24 mouse cellular contexts compared by ENCODE assay signal in the genomic region with DNA sequence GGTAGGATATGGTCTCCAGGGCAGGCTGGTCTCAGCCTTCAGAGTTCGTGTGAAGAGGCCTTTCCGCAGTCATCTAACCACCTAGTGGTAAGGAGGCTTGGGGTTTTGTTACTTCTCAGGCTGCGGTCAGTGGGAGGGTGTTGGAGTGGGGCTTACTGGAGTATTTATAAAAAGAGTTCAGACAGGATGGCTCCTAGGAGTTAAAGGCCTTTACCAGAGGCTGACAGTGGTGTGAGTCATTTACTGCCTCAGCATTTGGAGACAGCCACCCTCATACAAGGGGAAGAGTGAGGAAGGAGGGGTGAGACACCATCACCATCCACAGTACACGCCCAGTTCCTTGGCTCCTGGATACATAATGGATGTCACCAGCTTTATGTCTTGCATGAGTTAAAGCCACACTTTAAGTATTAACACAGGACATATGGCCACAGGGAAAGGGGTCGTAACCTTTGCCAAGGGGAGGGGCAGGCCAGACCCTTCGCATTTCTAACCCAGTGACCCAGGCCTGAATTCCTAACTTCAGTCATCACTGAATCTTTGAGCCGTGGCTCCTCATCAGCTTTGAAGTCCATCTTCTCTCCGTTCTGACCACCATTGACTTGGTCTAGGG.
DNase-seq lines count a peak whose midpoint lies in the region; ATAC-seq and TF ChIP-seq lines count a peak whose summit lies in the region.
"Had no signal": no experiment of that assay in that cellular context is flagged by ENCODE, and none has a peak within 500 bp of the region (broad histone marks: within the 10 kb centered on the region; RNA-seq: fewer than 3 reads in every experiment).

No protein-coding gene starts in this region.

- no peaks in the 10 kb centered on the region for H3K27me3 ChIP-seq in kidney, postnatal 0 days (ENCODE audit: insufficient read depth, low read length)
- no peaks in the 10 kb centered on the region for H3K27me3 ChIP-seq in limb, embryonic 12.5 days
- H3K27me3 ChIP-seq: liver, embryonic 13.5 days had no signal

- ATAC-seq in kidney, postnatal 0 days (replicated peaks; ENCODE audit: low FRiP score, low read depth), result peak; percentile 59; the same call in 1 of the 2 replicates
- 0 out of 2 replicates have a peak, but pooled peaks have one; percentile 23 for ATAC-seq in limb, embryonic 12.5 days (ENCODE audit: insufficient number of reproducible peaks, insufficient read depth, low FRiP score, low TSS enrichment, low read depth)
- ATAC-seq: forebrain, postnatal 0 days; intestine, postnatal 0 days had no signal

- H3K4me1 ChIP-seq in kidney, postnatal 0 days (replicated peaks; ENCODE audit: insufficient read depth, low read length), result no peaks in the 10 kb centered on the region
- peaks cover 13% of the 10 kb centered on the region for H3K4me1 ChIP-seq in limb, embryonic 12.5 days (replicated peaks)
- H3K4me1 ChIP-seq: heart, embryonic 13.5 days had no signal

- no peak for DNase-seq in kidney, postnatal 0 days (ENCODE audit: low spot score)
- no peak for DNase-seq in kidney, postnatal 25 days
- DNase-seq in 416B (ENCODE audit: low read depth), result peak; percentile 97
- DNase-seq in embryo, embryonic 10.5 days (ENCODE audit: low spot score), result peak; percentile 69
- DNase-seq in ovary, postnatal 36 days (ENCODE audit: low spot score), result no peak
- no peak for DNase-seq in adrenal gland, postnatal 10 days
- DNase-seq in frontal cortex, postnatal 36 days (ENCODE audit: low spot score in 2 of 2), result no peak
- DNase-seq: cerebellum, adult 2 months; cerebellum, postnatal 25 days; forebrain, postnatal 0 days; gastrocnemius, postnatal 25 days; heart, adult 18-20 months; heart, postnatal 14 days; kidney, postnatal 14 days; liver, embryonic 13.5 days; lung, adult 2 months; spleen, adult 18-20 months; thymus, postnatal 14 days had no signal

- 66% methylated on average over 8 of the region's 8 CpGs for WGBS in kidney, postnatal 0 days
- WGBS in limb, embryonic 12.5 days, result 46% methylated on average over 8 of the region's 8 CpGs

- TF ChIP-seq CTCF in kidney, postnatal 0 days (IDR thresholded peaks at IDR 0.05; ENCODE audit: low read depth), result no peak

- no peak overlapping the region for H3K4me3 ChIP-seq in kidney, postnatal 0 days (replicated peaks; ENCODE audit: low read depth, low read length)
- no peak overlapping the region for H3K4me3 ChIP-seq in limb, embryonic 12.5 days (replicated peaks)
- H3K4me3 ChIP-seq: embryonic facial prominence, embryonic 10.5 days; heart, embryonic 13.5 days; liver, embryonic 13.5 days; midbrain, embryonic 12.5 days had no signal

- no peak overlapping the region for H3K27ac ChIP-seq in kidney, postnatal 0 days
- H3K27ac ChIP-seq in limb, embryonic 12.5 days, result no peak overlapping the region
- H3K27ac ChIP-seq: embryonic facial prominence, embryonic 10.5 days; heart, embryonic 13.5 days; liver, embryonic 13.5 days; macrophage; midbrain, embryonic 12.5 days had no signal

- no peak overlapping the region for H3K4me2 ChIP-seq in kidney, postnatal 0 days (ENCODE audit: low read length)
- H3K4me2 ChIP-seq in limb, embryonic 12.5 days, result no peak overlapping the region
- H3K4me2 ChIP-seq: heart, embryonic 13.5 days; liver, embryonic 13.5 days; midbrain, embryonic 12.5 days had no signal

- H3K9ac ChIP-seq in kidney, postnatal 0 days (ENCODE audit: low read depth, low read length), result no peak overlapping the region
- no peak overlapping the region for H3K9ac ChIP-seq in limb, embryonic 12.5 days (replicated peaks)
- H3K9ac ChIP-seq: forebrain, postnatal 0 days; heart, embryonic 13.5 days; liver, embryonic 13.5 days; midbrain, embryonic 12.5 days had no signal

- no peaks in the 10 kb centered on the region for H3K9me3 ChIP-seq in kidney, postnatal 0 days (replicated peaks; ENCODE audit: low read length)
- H3K9me3 ChIP-seq in limb, embryonic 12.5 days, result no peaks in the 10 kb centered on the region
- H3K9me3 ChIP-seq: embryonic facial prominence, embryonic 10.5 days; heart, embryonic 13.5 days; liver, embryonic 13.5 days; midbrain, embryonic 12.5 days had no signal

- H3K36me3 ChIP-seq in kidney, postnatal 0 days (ENCODE audit: insufficient read depth, low read length), result no peaks in the 10 kb centered on the region
- no peaks in the 10 kb centered on the region for H3K36me3 ChIP-seq in limb, embryonic 12.5 days
- H3K36me3 ChIP-seq: embryonic facial prominence, embryonic 10.5 days; heart, embryonic 13.5 days; liver, embryonic 13.5 days; midbrain, embryonic 12.5 days had no signal

Comparison
In these comparisons a context has a peak if more than half of its experiments do, and no peak if none do; other contexts are left out.
1. DNase-seq: peak in 416B (single experiment) and embryo, embryonic 10.5 days (single experiment); none in kidney, postnatal 0 days (single experiment), kidney, postnatal 25 days (0 of 2), ovary, postnatal 36 days (single experiment), adrenal gland, postnatal 10 days (single experiment) and frontal cortex, postnatal 36 days (0 of 2).